Mouse (Mus musculus) thymus, adult 2 months (tissue): ENCODE results near the gene Cox10.

Source experiments
- CTCF ChIP-seq: fragments of 200-500 bp; IDR thresholded peaks from 2 replicates; pipeline ENCODE4 v1.5.1; 2012; ENCODE audit warnings: mild to moderate bottlenecking, control low read depth, low read length, moderate library complexity, borderline replicate concordance; ENCODE audit not compliant: control insufficient read depth, poor library complexity, insufficient read depth; ENCODE audit errors: extremely low read depth
- POLR2A ChIP-seq: fragments of 200-500 bp; IDR thresholded peaks from 2 replicates; pipeline ENCODE4 v1.6.1; 2012; ENCODE audit warnings: mild to moderate bottlenecking, low read length, control low read depth, moderate library complexity; ENCODE audit not compliant: control insufficient read depth, poor library complexity, insufficient read depth; ENCODE audit errors: extremely low read depth

DNA sequence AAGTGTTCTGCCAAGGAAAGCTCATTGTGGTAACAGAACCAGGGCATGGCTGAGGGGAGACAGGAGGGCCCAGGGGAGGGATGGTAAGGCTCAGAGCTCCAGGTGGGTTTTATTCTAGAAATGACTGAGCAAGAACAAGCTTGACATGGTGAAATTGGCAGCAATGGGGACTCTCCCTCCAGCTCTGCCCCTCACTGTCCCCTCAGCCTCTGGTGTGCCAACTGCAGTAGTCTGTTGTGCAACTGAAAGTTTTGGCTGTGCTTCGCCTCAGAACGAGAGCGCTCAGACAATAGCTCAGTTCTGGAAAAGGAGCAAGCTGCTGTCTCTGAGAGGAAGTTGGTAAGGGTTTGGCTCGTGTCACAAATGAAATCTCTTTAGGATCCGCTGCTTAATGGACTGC lies 113.8 kb downstream of the Cox10 start:
- TF ChIP-seq CTCF (no peak), POLR2A (no peak)
